Mouse (Mus musculus): ENCODE data around the gene H6pd. TPM values are rescaled to one million over a fixed set of nuclear protein-coding genes. Genes with fewer than 3 reads are reported as not detected.

The H6pd gene
- polyA plus RNA-seq, 1 experiment, result 21.8 TPM

DNA sequence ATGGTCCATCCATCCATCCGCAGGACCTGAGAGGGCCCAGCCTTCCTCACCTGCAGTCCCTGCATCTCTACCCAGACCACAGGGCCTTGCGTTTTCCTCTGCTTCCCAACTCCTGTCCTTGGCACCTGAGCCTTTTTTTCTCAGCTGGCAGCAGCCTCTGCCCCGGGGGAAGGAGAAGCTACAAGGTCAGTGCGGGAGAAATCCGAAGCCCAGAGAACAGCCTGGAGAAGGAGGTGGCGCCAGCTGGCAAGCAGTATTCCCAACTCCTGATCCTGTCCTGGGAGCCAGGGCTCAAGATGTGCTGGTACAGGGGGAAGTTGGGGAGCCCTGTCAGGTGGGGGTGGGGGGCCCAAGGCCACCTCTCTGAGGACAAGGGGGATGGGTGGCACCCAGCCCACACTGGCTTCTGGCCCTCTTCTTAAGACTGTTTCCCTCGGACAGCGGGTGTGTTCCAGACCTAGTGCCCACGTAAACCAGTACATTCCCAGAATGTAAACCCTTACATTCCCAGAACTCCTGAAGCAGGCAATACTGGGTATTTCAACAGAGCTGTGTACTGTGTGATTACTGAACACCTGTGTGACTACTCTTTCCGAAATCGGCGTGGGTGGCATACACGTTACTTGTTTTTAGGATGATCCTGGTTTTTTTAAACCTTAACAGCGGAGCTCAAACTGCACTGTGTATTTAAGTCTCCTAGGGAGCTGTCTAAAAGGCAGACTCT, 9.9 kb downstream of the H6pd start:
- TF ChIP-seq REST (IDR thresholded peaks at IDR 0.05; ENCODE audit: insufficient read depth, insufficient read length), result no peak
- no peak for TF ChIP-seq MYOG (IDR thresholded peaks at IDR 0.05; ENCODE audit: control insufficient read depth in 1 of 3, insufficient read depth in 1 of 3, insufficient read length in 2 of 3, low read depth in 2 of 3)
- TF ChIP-seq E2F4 (IDR thresholded peaks at IDR 0.05; ENCODE audit: insufficient read depth), result no peak
- no peak for TF ChIP-seq USF1 (IDR thresholded peaks at IDR 0.05; ENCODE audit: low read depth)
- TF ChIP-seq MAX (IDR thresholded peaks at IDR 0.05; ENCODE audit: low read depth), result no peak
- no peak for TF ChIP-seq POLR2A (IDR thresholded peaks at IDR 0.05; ENCODE audit: insufficient read length, low read depth)
- TF ChIP-seq POLR2AphosphoS2 (IDR thresholded peaks at IDR 0.05; ENCODE audit: insufficient read length, low read depth), result no peak
- no peak for TF ChIP-seq SRF (IDR thresholded peaks at IDR 0.05; ENCODE audit: control insufficient read depth, insufficient read length, low read depth)
- no peak for TF ChIP-seq TCF3 (IDR thresholded peaks at IDR 0.05; ENCODE audit: insufficient read length, low read depth)
- no peak for TF ChIP-seq TCF12 (IDR thresholded peaks at IDR 0.05; ENCODE audit: insufficient read depth, poor library complexity, severe bottlenecking)
- Histone ChIP-seq H3K36me3 (ENCODE audit: control insufficient read depth, insufficient read depth) (no peaks in the 10 kb centered on the region), H3K4me3 (no peak overlapping the region), H3K79me2 (ENCODE audit: control insufficient read depth, insufficient read depth) (peaks cover 3% of the 10 kb centered on the region), H3K4me2 (ENCODE audit: low read depth) (no peak overlapping the region), H3ac (ENCODE audit: control insufficient read depth, insufficient read length) (no peak overlapping the region), H3K27me3 (ENCODE audit: control insufficient read depth, insufficient read depth, insufficient read length) (no peaks in the 10 kb centered on the region)

DNA sequence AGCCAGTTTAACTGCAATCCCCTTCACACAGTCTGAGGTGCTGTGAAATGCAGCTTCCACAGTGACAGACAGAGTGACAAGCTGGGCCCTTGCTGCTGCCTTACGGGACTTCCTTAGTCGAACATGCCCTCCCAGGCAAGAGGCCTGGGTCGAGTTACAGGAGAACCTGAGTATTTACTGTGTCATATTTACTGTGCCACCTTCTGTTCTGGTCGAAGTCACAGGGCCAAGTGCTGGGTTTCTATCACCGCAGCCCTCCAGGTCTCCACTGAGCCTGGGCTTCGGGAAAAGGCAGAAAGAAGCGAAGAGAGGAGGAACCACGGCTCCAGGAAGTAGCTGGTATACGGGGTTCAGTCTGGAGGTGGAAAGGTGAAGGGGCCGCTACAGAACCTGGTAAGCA, 10.8 kb downstream of the H6pd start:
- Histone ChIP-seq H3K36me3 (ENCODE audit: control insufficient read depth, insufficient read depth) (no peaks in the 10 kb centered on the region), H3K4me2 (ENCODE audit: low read depth) (no peak overlapping the region), H3ac (ENCODE audit: control insufficient read depth, insufficient read length) (no peak overlapping the region), H3K4me3 (no peak overlapping the region), H3K27me3 (ENCODE audit: control insufficient read depth, insufficient read depth, insufficient read length) (no peaks in the 10 kb centered on the region), H3K79me2 (ENCODE audit: control insufficient read depth, insufficient read depth) (peaks cover 3% of the 10 kb centered on the region)
- no peak for TF ChIP-seq E2F4 (IDR thresholded peaks at IDR 0.05; ENCODE audit: insufficient read depth)
- TF ChIP-seq TCF12 (IDR thresholded peaks at IDR 0.05; ENCODE audit: insufficient read depth, poor library complexity, severe bottlenecking), result no peak
- TF ChIP-seq POLR2A (IDR thresholded peaks at IDR 0.05; ENCODE audit: insufficient read length, low read depth), result no peak
- no peak for TF ChIP-seq REST (IDR thresholded peaks at IDR 0.05; ENCODE audit: insufficient read depth, insufficient read length)
- TF ChIP-seq SRF (IDR thresholded peaks at IDR 0.05; ENCODE audit: control insufficient read depth, insufficient read length, low read depth), result no peak
- TF ChIP-seq MAX (IDR thresholded peaks at IDR 0.05; ENCODE audit: low read depth), result no peak
- TF ChIP-seq USF1 (IDR thresholded peaks at IDR 0.05; ENCODE audit: low read depth), result no peak
- TF ChIP-seq MYOG (IDR thresholded peaks at IDR 0.05; ENCODE audit: control insufficient read depth in 1 of 3, insufficient read depth in 1 of 3, insufficient read length in 2 of 3, low read depth in 2 of 3), result no peak
- no peak for TF ChIP-seq MYOD1 (IDR thresholded peaks at IDR 0.05; ENCODE audit: control insufficient read depth in 1 of 3, insufficient read length in 2 of 3, low read depth in 2 of 3)
- TF ChIP-seq CEBPB (IDR thresholded peaks at IDR 0.05; ENCODE audit: insufficient read depth, poor library complexity, severe bottlenecking), result no peak
- no peak for TF ChIP-seq POLR2AphosphoS2 (IDR thresholded peaks at IDR 0.05; ENCODE audit: insufficient read length, low read depth)
- TF ChIP-seq TCF3 (IDR thresholded peaks at IDR 0.05; ENCODE audit: insufficient read length, low read depth), result no peak

DNA sequence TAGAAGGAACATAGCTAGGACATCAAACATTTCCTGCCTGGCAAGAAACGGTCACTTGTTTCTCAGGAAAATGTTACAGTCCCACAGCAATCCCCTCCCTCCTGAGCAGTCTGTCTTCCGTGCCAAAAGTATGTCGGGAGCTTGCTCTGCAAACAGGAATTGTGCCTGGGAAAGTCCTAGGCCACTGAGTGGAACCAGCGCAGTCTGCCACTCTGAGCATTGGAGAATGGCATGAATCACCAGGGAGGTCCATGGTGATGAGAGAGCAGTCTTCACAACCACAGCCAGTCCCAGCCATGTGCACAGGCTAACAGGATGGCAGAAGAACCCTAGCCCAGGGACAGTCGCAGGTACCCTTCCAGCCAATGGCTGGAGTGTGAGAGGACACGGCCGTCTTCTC, 12.4 kb downstream of the H6pd start:
- no peaks in the 10 kb centered on the region for H3K36me3 ChIP-seq (ENCODE audit: control insufficient read depth, insufficient read depth)
- H3K4me2 ChIP-seq (ENCODE audit: low read depth), result no peak overlapping the region
- peaks cover 3% of the 10 kb centered on the region for H3K79me2 ChIP-seq (ENCODE audit: control insufficient read depth, insufficient read depth)
- no peak overlapping the region for H3K4me3 ChIP-seq
- no peak overlapping the region for H3ac ChIP-seq (ENCODE audit: control insufficient read depth, insufficient read length)
- no peaks in the 10 kb centered on the region for H3K27me3 ChIP-seq (ENCODE audit: control insufficient read depth, insufficient read depth, insufficient read length)
- TF ChIP-seq MAX (IDR thresholded peaks at IDR 0.05; ENCODE audit: low read depth), result no peak

DNA sequence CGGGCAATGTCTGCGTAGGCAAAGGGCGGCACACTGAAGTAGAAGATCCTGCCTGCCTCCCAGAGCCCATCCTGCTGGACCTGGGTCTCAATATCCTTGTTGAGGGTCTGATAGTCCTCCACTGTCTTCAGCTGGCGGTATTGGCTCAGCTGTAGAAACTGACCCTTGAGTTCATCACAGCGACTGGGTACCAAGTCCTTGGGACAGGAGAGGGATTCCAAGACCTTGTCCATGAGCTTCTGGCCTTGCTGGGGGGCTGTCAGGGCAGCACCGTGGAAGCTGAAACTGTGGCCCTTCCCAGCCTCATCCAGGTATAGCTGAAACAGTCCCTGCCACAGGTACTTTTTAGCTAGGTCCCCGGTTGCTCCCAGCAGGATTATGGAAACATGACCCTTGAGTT, 12.9 kb downstream of the H6pd start:
- Histone ChIP-seq H3K79me2 (ENCODE audit: control insufficient read depth, insufficient read depth) (peaks cover 3% of the 10 kb centered on the region), H3K4me2 (ENCODE audit: low read depth) (no peak overlapping the region), H3K36me3 (ENCODE audit: control insufficient read depth, insufficient read depth) (no peaks in the 10 kb centered on the region), H3ac (ENCODE audit: control insufficient read depth, insufficient read length) (no peak overlapping the region), H3K27me3 (ENCODE audit: control insufficient read depth, insufficient read depth, insufficient read length) (no peaks in the 10 kb centered on the region), H3K4me3 (no peak overlapping the region)
- TF ChIP-seq MYOD1 (IDR thresholded peaks at IDR 0.05; ENCODE audit: control insufficient read depth in 1 of 3, insufficient read length in 2 of 3, low read depth in 2 of 3) (no peak), USF1 (IDR thresholded peaks at IDR 0.05; ENCODE audit: low read depth) (no peak), MYOG (IDR thresholded peaks at IDR 0.05; ENCODE audit: control insufficient read depth in 1 of 3, insufficient read depth in 1 of 3, insufficient read length in 2 of 3, low read depth in 2 of 3) (no peak), SRF (IDR thresholded peaks at IDR 0.05; ENCODE audit: control insufficient read depth, insufficient read length, low read depth) (no peak), POLR2AphosphoS2 (IDR thresholded peaks at IDR 0.05; ENCODE audit: insufficient read length, low read depth) (no peak), MAX (IDR thresholded peaks at IDR 0.05; ENCODE audit: low read depth) (no peak), REST (IDR thresholded peaks at IDR 0.05; ENCODE audit: insufficient read depth, insufficient read length) (no peak), E2F4 (IDR thresholded peaks at IDR 0.05; ENCODE audit: insufficient read depth) (no peak), TCF3 (IDR thresholded peaks at IDR 0.05; ENCODE audit: insufficient read length, low read depth) (no peak), TCF12 (IDR thresholded peaks at IDR 0.05; ENCODE audit: insufficient read depth, poor library complexity, severe bottlenecking) (no peak)

DNA sequence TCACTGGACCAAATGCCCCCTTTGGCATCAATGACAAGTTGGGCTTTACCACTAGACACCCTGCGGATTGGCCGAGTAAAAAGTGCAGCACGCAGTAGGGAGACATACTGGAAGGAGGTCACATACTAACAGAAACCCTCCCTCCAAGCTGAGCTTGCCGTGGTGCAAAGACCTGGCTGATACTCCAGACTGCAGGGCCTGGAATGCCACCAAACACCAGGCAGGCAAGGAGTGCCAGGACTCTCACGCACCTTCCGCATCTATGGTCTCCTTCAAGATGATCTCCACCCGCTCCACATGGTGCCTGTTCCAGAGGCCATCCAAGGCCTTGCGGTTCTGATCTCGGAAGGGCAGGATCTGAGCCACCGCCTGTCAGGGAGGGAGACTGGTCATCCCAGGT, 14.6 kb downstream of the H6pd start:
- Histone ChIP-seq H3K27me3 (ENCODE audit: control insufficient read depth, insufficient read depth, insufficient read length) (no peaks in the 10 kb centered on the region), H3K4me2 (ENCODE audit: low read depth) (no peak overlapping the region), H3ac (ENCODE audit: control insufficient read depth, insufficient read length) (no peak overlapping the region), H3K36me3 (ENCODE audit: control insufficient read depth, insufficient read depth) (no peaks in the 10 kb centered on the region), H3K79me2 (ENCODE audit: control insufficient read depth, insufficient read depth) (peaks cover 3% of the 10 kb centered on the region), H3K4me3 (no peak overlapping the region)
- TF ChIP-seq MYOD1 (IDR thresholded peaks at IDR 0.05; ENCODE audit: control insufficient read depth in 1 of 3, insufficient read length in 2 of 3, low read depth in 2 of 3) (no peak), SRF (IDR thresholded peaks at IDR 0.05; ENCODE audit: control insufficient read depth, insufficient read length, low read depth) (no peak), POLR2AphosphoS2 (IDR thresholded peaks at IDR 0.05; ENCODE audit: insufficient read length, low read depth) (no peak), CEBPB (IDR thresholded peaks at IDR 0.05; ENCODE audit: insufficient read depth, poor library complexity, severe bottlenecking) (no peak), REST (IDR thresholded peaks at IDR 0.05; ENCODE audit: insufficient read depth, insufficient read length) (no peak), TCF3 (IDR thresholded peaks at IDR 0.05; ENCODE audit: insufficient read length, low read depth) (no peak), TCF12 (IDR thresholded peaks at IDR 0.05; ENCODE audit: insufficient read depth, poor library complexity, severe bottlenecking) (no peak), USF1 (IDR thresholded peaks at IDR 0.05; ENCODE audit: low read depth) (no peak), MYOG (IDR thresholded peaks at IDR 0.05; ENCODE audit: control insufficient read depth in 1 of 3, insufficient read depth in 1 of 3, insufficient read length in 2 of 3, low read depth in 2 of 3) (no peak), E2F4 (IDR thresholded peaks at IDR 0.05; ENCODE audit: insufficient read depth) (no peak), MAX (IDR thresholded peaks at IDR 0.05; ENCODE audit: low read depth) (no peak), POLR2A (IDR thresholded peaks at IDR 0.05; ENCODE audit: insufficient read length, low read depth) (no peak)

Data from myocyte (in vitro differentiated cells).